Mouse (Mus musculus) heart, embryonic 16.5 days (tissue): ENCODE measurements at regions not wholly inside any gene's neighbourhood (a gene's known extent, or its start where the extent isn't known, plus 50 kb on each side); places are given as distances from the start of the nearest gene placed in this dataset.

Experiments
- ATAC-seq: fragments of 200-750 bp; cut with Nextera tagmentation; replicated peaks from 2 replicates; pipeline ENCODE4 v1.8.0; 2017; ENCODE audit warnings: moderate number of reproducible peaks; ENCODE audit not compliant: insufficient read depth, low FRiP score; ENCODE audit errors: extremely low read depth
- H3K27ac ChIP-seq: fragments of 300-500 bp; sonication (generic); 2 replicates; pipeline ENCODE4 v1.5.1; 2014; ENCODE audit warnings: mild to moderate bottlenecking, low read length, control low read depth, moderate library complexity
- H3K27me3 ChIP-seq: fragments of 300-500 bp; sonication (generic); 2 replicates; pipeline ENCODE4 v1.6.1; 2014; ENCODE audit warnings: low read length, mixed read lengths; ENCODE audit not compliant: control insufficient read depth, insufficient read depth
- H3K36me3 ChIP-seq: fragments of 300-500 bp; sonication (generic); 2 replicates; pipeline ENCODE4 v1.6.1; 2014; ENCODE audit not compliant: control insufficient read depth, insufficient read depth
- H3K4me1 ChIP-seq: fragments of 300-500 bp; sonication (generic); 2 replicates; pipeline ENCODE4 v1.6.1; 2014; ENCODE audit warnings: low read length, mixed read lengths; ENCODE audit not compliant: control insufficient read depth, insufficient read depth
- H3K4me2 ChIP-seq: fragments of 300-500 bp; sonication (generic); 2 replicates; pipeline ENCODE4 v1.6.1; 2014; ENCODE audit warnings: low read depth, mild to moderate bottlenecking, control low read depth, low read length
- H3K4me3 ChIP-seq: fragments of 300-500 bp; sonication (generic); 2 replicates; pipeline ENCODE4 v1.5.1; 2014; ENCODE audit warnings: mild to moderate bottlenecking, control low read depth, low read length
- H3K9ac ChIP-seq: fragments of 300-500 bp; sonication (generic); 2 replicates; pipeline ENCODE4 v1.6.1; 2014; ENCODE audit warnings: low read length, control low read depth
- H3K9me3 ChIP-seq: fragments of 300-500 bp; sonication (generic); replicated peaks from 2 replicates; pipeline ENCODE4 v1.6.1; 2016; ENCODE audit warnings: low read length; ENCODE audit not compliant: control insufficient read depth
- WGBS: fragments of 180-500 bp; shearing (Covaris S2); extraction: QIAGEN DNeasy Blood & Tissue Kit; methylation state at CpG from one replicate; pipeline ENCODE4 v1.1.7; 2014; 5-methylcytosine and 5-hydroxymethylcytosine counted together

DNA sequence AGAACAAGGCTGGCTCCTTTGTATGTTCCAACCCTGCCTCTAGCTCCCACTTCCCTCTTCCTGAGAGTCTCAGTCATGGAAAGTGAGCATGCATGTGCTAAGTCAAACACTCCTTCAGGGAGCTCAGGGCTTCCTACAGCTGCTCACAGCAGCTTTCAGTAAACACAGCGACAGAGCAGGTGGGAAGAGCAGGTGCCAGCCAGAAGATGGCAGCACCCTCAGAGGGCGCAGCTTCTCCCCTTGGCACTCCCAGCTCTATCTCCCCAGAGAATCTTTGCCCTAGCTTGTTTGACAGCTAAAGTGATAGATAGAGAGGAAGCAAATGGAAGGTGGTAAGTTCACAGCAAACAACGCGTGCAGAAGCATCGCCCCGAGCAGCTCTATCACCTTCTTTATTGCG is 82.8 kb downstream of the Tex29 start:
- 77% methylated on average over 7 of the region's 7 CpGs for WGBS
- no peaks in the 10 kb centered on the region for H3K27me3 ChIP-seq
- H3K36me3 ChIP-seq: no peaks in the 10 kb centered on the region
- H3K27ac ChIP-seq: no peak overlapping the region
- H3K4me2 ChIP-seq: no peak overlapping the region
- no peak for ATAC-seq
- 0 out of 2 replicates have a peak, but pooled peaks cover 2% of the 10 kb centered on the region for H3K9me3 ChIP-seq
- H3K9ac ChIP-seq: no peak overlapping the region
- no peak overlapping the region for H3K4me3 ChIP-seq
- H3K4me1 ChIP-seq: peaks cover 3% of the 10 kb centered on the region; the same call in 1 of the 2 replicates

GRCm38 (mm10) chr8:11924165-11924564 is 83.9 kb downstream of the Tex29 start:
- no peaks in the 10 kb centered on the region for H3K36me3 ChIP-seq
- no peak overlapping the region for H3K27ac ChIP-seq
- H3K9me3 ChIP-seq: 0 out of 2 replicates have a peak, but pooled peaks cover 2% of the 10 kb centered on the region
- 53% methylated on average over 11 of the region's 11 CpGs for WGBS
- H3K4me1 ChIP-seq: peaks cover 3% of the 10 kb centered on the region; the same call in 1 of the 2 replicates
- H3K9ac ChIP-seq: no peak overlapping the region
- H3K4me3 ChIP-seq: no peak overlapping the region
- no peak overlapping the region for H3K4me2 ChIP-seq
- no peak for ATAC-seq
- no peaks in the 10 kb centered on the region for H3K27me3 ChIP-seq

- no peaks in the 10 kb centered on the region for H3K4me1 ChIP-seq
- no peak overlapping the region for H3K4me3 ChIP-seq
- no peak for ATAC-seq
- no peaks in the 10 kb centered on the region for H3K36me3 ChIP-seq
- no peak overlapping the region for H3K9ac ChIP-seq
- no peak overlapping the region for H3K4me2 ChIP-seq
- H3K27ac ChIP-seq: no peak overlapping the region
- 0 out of 2 replicates have a peak, but pooled peaks cover 3% of the 10 kb centered on the region for H3K27me3 ChIP-seq
- WGBS: 29% methylated on average over 6 of the region's 6 CpGs
- no peaks in the 10 kb centered on the region for H3K9me3 ChIP-seq
Observed at GRCm38 (mm10) chr8:11942892-11943332, 102.6 kb downstream of the Tex29 start.

DNA sequence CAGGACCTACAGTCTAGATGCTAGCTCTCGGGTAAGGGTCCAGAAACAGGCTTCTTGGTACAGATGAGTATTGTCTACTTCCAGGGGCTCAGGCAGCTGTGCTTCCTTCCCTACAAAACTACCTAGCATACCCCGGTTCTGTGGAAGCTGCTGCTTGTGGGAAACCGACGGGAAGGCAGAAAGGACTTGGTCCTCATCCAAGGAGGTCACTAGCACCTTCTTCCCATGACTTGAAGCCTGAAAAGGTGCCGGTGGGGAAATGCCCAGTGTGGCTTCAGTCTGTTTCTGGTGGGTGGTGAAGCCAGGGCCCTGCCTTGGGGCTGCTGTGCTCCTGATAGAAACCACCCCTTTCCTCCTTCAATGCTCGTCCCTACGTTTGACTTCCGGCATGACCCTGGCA is 107.5 kb downstream of the Tex29 start:
- Histone ChIP-seq H3K27me3 (no peaks in the 10 kb centered on the region; the same call in 1 of the 2 replicates), H3K36me3 (no peaks in the 10 kb centered on the region), H3K9me3 (peaks cover 6% of the 10 kb centered on the region; the same call in 1 of the 2 replicates), H3K4me1 (no peaks in the 10 kb centered on the region), H3K4me2 (no peak overlapping the region), H3K4me3 (no peak overlapping the region), H3K27ac (no peak overlapping the region), H3K9ac (no peak overlapping the region)
- no peak for ATAC-seq
- 79% methylated on average over 8 of the region's 8 CpGs for WGBS

DNA sequence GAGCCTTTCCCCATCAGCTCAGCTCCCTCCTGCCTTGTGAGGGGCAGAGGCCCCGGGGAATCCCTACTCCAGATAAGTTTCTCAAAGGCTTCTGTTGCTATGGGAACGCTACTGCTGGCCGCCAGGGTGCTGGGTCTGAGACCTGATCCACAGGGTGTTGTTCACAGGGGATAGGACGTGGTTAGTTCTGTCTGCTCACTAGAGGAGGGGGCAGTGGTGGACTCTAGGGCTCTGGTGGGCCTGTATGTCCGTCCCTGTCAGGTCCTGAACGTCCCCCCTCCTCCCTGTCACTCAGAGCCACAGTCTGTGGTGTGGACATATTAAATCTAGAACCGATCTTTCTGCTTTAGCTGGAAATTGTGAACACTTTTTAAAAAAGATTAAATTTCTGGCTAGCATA is 116.0 kb downstream of the Tex29 start:
- peaks cover 3% of the 10 kb centered on the region; the same call in 1 of the 2 replicates for H3K9me3 ChIP-seq
- 21% methylated on average over 7 of the region's 7 CpGs for WGBS
- no peak for ATAC-seq
- no peak overlapping the region for H3K4me3 ChIP-seq
- H3K9ac ChIP-seq: no peak overlapping the region
- H3K27ac ChIP-seq: no peak overlapping the region
- no peaks in the 10 kb centered on the region for H3K4me1 ChIP-seq
- H3K4me2 ChIP-seq: no peak overlapping the region
- H3K27me3 ChIP-seq: peaks cover 3% of the 10 kb centered on the region; the same call in 1 of the 2 replicates
- no peaks in the 10 kb centered on the region for H3K36me3 ChIP-seq

GRCm38 (mm10) chr8:11957046-11957783 is 116.9 kb downstream of the Tex29 start:
- WGBS: 65% methylated on average over 7 of the region's 7 CpGs
- no peaks in the 10 kb centered on the region for H3K4me1 ChIP-seq
- ATAC-seq: no peak

GRCm38 (mm10) chr8:11958176-11958575 is 117.9 kb downstream of the Tex29 start:
- H3K9ac ChIP-seq: no peak overlapping the region
- H3K27me3 ChIP-seq: peaks cover 3% of the 10 kb centered on the region; the same call in 1 of the 2 replicates
- no peak overlapping the region for H3K27ac ChIP-seq
- no peaks in the 10 kb centered on the region for H3K4me1 ChIP-seq
- no peak overlapping the region for H3K4me3 ChIP-seq
- 41% methylated on average over 5 of the region's 5 CpGs for WGBS
- ATAC-seq: no peak
- no peaks in the 10 kb centered on the region for H3K36me3 ChIP-seq
- H3K4me2 ChIP-seq: no peak overlapping the region
- no peaks in the 10 kb centered on the region for H3K9me3 ChIP-seq

More at GRCm38 (mm10) chr8:11957046-11957783, 116.9 kb downstream of the Tex29 start:
- Histone ChIP-seq H3K9me3 (no peaks in the 10 kb centered on the region), H3K27me3 (peaks cover 3% of the 10 kb centered on the region; the same call in 1 of the 2 replicates), H3K9ac (no peak overlapping the region), H3K27ac (no peak overlapping the region), H3K4me3 (no peak overlapping the region), H3K4me2 (no peak overlapping the region), H3K36me3 (no peaks in the 10 kb centered on the region)

DNA sequence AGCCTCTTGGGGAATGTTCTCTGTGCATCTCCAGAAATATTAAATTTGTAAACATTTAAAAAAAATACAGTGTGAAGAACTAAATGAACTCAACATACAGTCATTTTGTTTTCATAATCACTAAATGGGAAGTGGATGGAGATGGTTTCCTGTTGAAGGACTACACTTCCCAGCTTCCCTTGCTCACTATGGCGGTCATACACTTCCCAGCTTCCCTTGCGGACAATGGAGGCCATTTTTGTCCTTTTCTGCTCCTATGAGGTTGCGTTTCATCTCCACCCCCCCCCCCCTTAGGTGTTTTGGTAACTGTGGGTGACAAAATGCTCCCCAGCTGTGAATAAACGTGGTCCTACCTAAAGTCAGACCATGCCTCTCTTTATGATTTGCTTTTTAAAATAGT is 119.2 kb downstream of the Tex29 start:
- Histone ChIP-seq H3K4me2 (no peak overlapping the region), H3K27ac (no peak overlapping the region), H3K4me3 (no peak overlapping the region), H3K27me3 (peaks cover 3% of the 10 kb centered on the region; the same call in 1 of the 2 replicates), H3K9me3 (no peaks in the 10 kb centered on the region), H3K36me3 (no peaks in the 10 kb centered on the region), H3K9ac (no peak overlapping the region), H3K4me1 (no peaks in the 10 kb centered on the region)
- 75% methylated on average over 4 of the region's 4 CpGs for WGBS
- no peak for ATAC-seq

DNA sequence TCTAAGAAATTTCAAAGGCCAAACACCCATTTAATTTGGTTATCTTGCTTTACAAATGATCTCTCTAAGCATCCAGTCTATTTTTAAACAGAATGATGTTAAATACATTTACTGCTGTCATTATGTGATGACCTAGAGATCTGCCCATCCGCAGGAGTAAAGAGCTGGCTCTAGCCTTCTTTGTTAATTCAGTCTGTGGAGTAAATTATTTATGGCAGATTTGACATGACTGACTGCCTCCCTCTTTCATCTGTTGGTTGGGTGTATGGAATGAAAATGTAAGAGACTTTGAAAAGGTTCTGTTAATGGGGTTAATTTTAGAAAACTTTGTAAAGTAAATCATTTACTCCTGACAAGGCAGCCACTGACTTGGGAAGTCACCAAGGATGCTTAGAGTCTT is 123.3 kb downstream of the Tex29 start:
- WGBS: 63% methylated on average over 1 of the region's 1 CpGs
- no peak overlapping the region for H3K27ac ChIP-seq
- no peak overlapping the region for H3K9ac ChIP-seq

More for the DNA sequence above, 123.3 kb downstream of the Tex29 start:
- Histone ChIP-seq H3K4me1 (no peaks in the 10 kb centered on the region), H3K36me3 (no peaks in the 10 kb centered on the region), H3K4me3 (no peak overlapping the region), H3K9me3 (no peaks in the 10 kb centered on the region), H3K27me3 (no peaks in the 10 kb centered on the region), H3K4me2 (no peak overlapping the region)
- no peak for ATAC-seq
